Mouse (Mus musculus): ENCODE data around the gene Olfr1065. TPM values are rescaled to one million over a fixed set of nuclear protein-coding genes. Genes with fewer than 3 reads are reported as not detected.
"Not testable (repeated sequence)": the region's sequence is repeated elsewhere in the genome, so short reads cannot be mapped to it uniquely, and the experiment has no call there.

Olfr1065 gene
- total RNA-seq (2021): not detected
- long read RNA-seq, experiment 1: 0 reads
- long read RNA-seq, experiment 2: 0 reads

- not testable (repeated sequence) for DNase-seq
Observed at GRCm38 (mm10) chr2:86450491-86450890, at the start of gene Olfr1065. Gene Olfr1065, minus strand, starts transcription at chr2:86450591.

GRCm38 (mm10) chr2:86487286-86487685, 36.9 kb upstream of the Olfr1065 start, which contains the start of gene Olfr228:
Gene Olfr228, minus strand, starts transcription at chr2:86487386.
- no peak for DNase-seq

GRCm38 (mm10) chr2:86464442-86465109, 14.2 kb upstream of the Olfr1065 start:
- no peak for DNase-seq

GRCm38 (mm10) chr2:86460434-86460833, 10.0 kb upstream of the Olfr1065 start:
- DNase-seq: no peak

GRCm38 (mm10) chr2:86456169-86456568, 5.8 kb upstream of the Olfr1065 start, which contains the start of gene Olfr1066:
Gene Olfr1066, minus strand, starts transcription at chr2:86456269.
- no peak for DNase-seq

GRCm38 (mm10) chr2:86442101-86442500, 8.3 kb downstream of the Olfr1065 start:
- not testable (repeated sequence) for DNase-seq

GRCm38 (mm10) chr2:86428511-86428910, 21.9 kb downstream of the Olfr1065 start:
- DNase-seq: not testable (repeated sequence)

- not testable (repeated sequence) for DNase-seq
Observed at GRCm38 (mm10) chr2:86426649-86427048, 23.7 kb downstream of the Olfr1065 start, which contains the start of gene Olfr1062. Gene Olfr1062, minus strand, starts transcription at chr2:86426749.

- DNase-seq: no peak
Observed at GRCm38 (mm10) chr2:86413950-86414349, 36.4 kb downstream of the Olfr1065 start, which contains the start of gene Olfr1061. Gene Olfr1061, minus strand, starts transcription at chr2:86414050.

GRCm38 (mm10) chr2:86395114-86395513, 55.3 kb downstream of the Olfr1065 start:
- DNase-seq: no peak

Other genes starting within 250 kb of the Olfr1065 start
- gene Olfr1045, start 247.6 kb downstream of the Olfr1065 start, total RNA-seq (2021): not detected
- gene Olfr1046, start 231.3 kb downstream of the Olfr1065 start, total RNA-seq (2021): not detected
- gene Olfr1047, start 219.2 kb downstream of the Olfr1065 start, total RNA-seq (2021): not detected
- not detected for gene Olfr1048, start 210.3 kb downstream of the Olfr1065 start, total RNA-seq (2021)
- gene Olfr1049, start 192.3 kb downstream of the Olfr1065 start, total RNA-seq (2021): not detected
- not detected for gene Olfr1051, start 171.5 kb downstream of the Olfr1065 start, total RNA-seq (2021)
- not detected for gene Olfr1052, start 158.1 kb downstream of the Olfr1065 start, total RNA-seq (2021)
- not detected for gene Olfr1053, start 135.3 kb downstream of the Olfr1065 start, total RNA-seq (2021)
- not detected for gene Olfr1054, start 115.2 kb downstream of the Olfr1065 start, total RNA-seq (2021)
- gene Olfr1055, start 100.3 kb downstream of the Olfr1065 start, total RNA-seq (2021): not detected
- not detected for gene Olfr1056, start 88.1 kb downstream of the Olfr1065 start, total RNA-seq (2021)
- not detected for gene Olfr1057, start 72.2 kb downstream of the Olfr1065 start, total RNA-seq (2021)
- gene Olfr1058, start 62.0 kb downstream of the Olfr1065 start, total RNA-seq (2021): not detected
- not detected for gene Olfr1061, start 36.5 kb downstream of the Olfr1065 start, total RNA-seq (2021)
- not detected for gene Olfr1062, start 23.8 kb downstream of the Olfr1065 start, total RNA-seq (2021)
- gene Olfr1066, start 5.7 kb upstream of the Olfr1065 start, total RNA-seq (2021): not detected
- gene Olfr228, start 36.8 kb upstream of the Olfr1065 start, total RNA-seq (2021): not detected
- gene Olfr1076, start 57.9 kb upstream of the Olfr1065 start, total RNA-seq (2021): not detected
- gene Olfr1079, start 91.9 kb upstream of the Olfr1065 start, total RNA-seq (2021): not detected
- gene Olfr1080, start 107.6 kb upstream of the Olfr1065 start, total RNA-seq (2021): not detected
- not detected for gene Olfr1082, start 148.4 kb upstream of the Olfr1065 start, total RNA-seq (2021)
- not detected for gene Olfr1084, start 189.1 kb upstream of the Olfr1065 start, total RNA-seq (2021)
- not detected for gene Olfr1085, start 211.4 kb upstream of the Olfr1065 start, total RNA-seq (2021)
- gene Olfr1086, start 229.5 kb upstream of the Olfr1065 start, total RNA-seq (2021): not detected
- not detected for gene Olfr1087, start 247.8 kb upstream of the Olfr1065 start, total RNA-seq (2021)